Mouse (Mus musculus) hindbrain, embryonic 11.5 days (tissue): ENCODE results near the gene Vdr. TPM values are rescaled to one million over a fixed set of nuclear protein-coding genes. Genes with fewer than 3 reads are reported as not detected.

Experiments
- ATAC-seq: fragments of 200-750 bp; cut with Nextera tagmentation; 2 replicates; pipeline ENCODE4 v1.8.0; 2017; ENCODE audit warnings: mild to moderate bottlenecking, moderate TSS enrichment, moderate library complexity; ENCODE audit not compliant: low FRiP score
- DNase-seq: peaks from one replicate; pipeline ENCODE4 v3.0.0-alpha.2; 2015; ENCODE audit warnings: low spot score
- H3K27ac ChIP-seq: fragments of 300-500 bp; sonication (generic); 2 replicates; pipeline ENCODE4 v1.5.1; 2014; ENCODE audit warnings: mild to moderate bottlenecking, low read depth, low read length
- H3K27me3 ChIP-seq: fragments of 300-500 bp; sonication (generic); 2 replicates; pipeline ENCODE4 v1.6.1; 2014; ENCODE audit warnings: mild to moderate bottlenecking, low read length, moderate library complexity, mixed read lengths; ENCODE audit not compliant: control insufficient read depth, insufficient read depth
- H3K36me3 ChIP-seq: fragments of 300-500 bp; sonication (generic); 2 replicates; pipeline ENCODE4 v1.6.1; 2014; ENCODE audit warnings: mild to moderate bottlenecking, low read length, moderate library complexity, mixed read lengths; ENCODE audit not compliant: control insufficient read depth, insufficient read depth
- H3K4me1 ChIP-seq: fragments of 300-500 bp; sonication (generic); replicated peaks from 2 replicates; pipeline ENCODE4 v1.6.1; 2014; ENCODE audit warnings: low read length, mixed read lengths; ENCODE audit not compliant: control insufficient read depth, insufficient read depth
- H3K4me2 ChIP-seq: fragments of 300-500 bp; sonication (generic); replicated peaks from 2 replicates; pipeline ENCODE4 v1.6.1; 2014; ENCODE audit warnings: mild to moderate bottlenecking, low read depth, low read length
- H3K4me3 ChIP-seq: fragments of 300-500 bp; sonication (generic); 2 replicates; pipeline ENCODE4 v1.5.1; 2014; ENCODE audit warnings: low read depth, low read length
- H3K9ac ChIP-seq: fragments of 300-500 bp; sonication (generic); 2 replicates; pipeline ENCODE4 v1.6.1; 2014; ENCODE audit warnings: low read depth, low read length
- H3K9me3 ChIP-seq: fragments of 300-500 bp; sonication (generic); 2 replicates; pipeline ENCODE4 v1.6.1; 2016; ENCODE audit warnings: low read length; ENCODE audit not compliant: control insufficient read depth
- WGBS: fragments of 180-500 bp; shearing (Covaris S2); extraction: QIAGEN DNeasy Blood & Tissue Kit; methylation state at CpG from one replicate; pipeline ENCODE4 v1.1.7; 2014; 5-methylcytosine and 5-hydroxymethylcytosine counted together
- polyA plus RNA-seq: library from polyadenylated mRNA; unstranded; fragments of >200 nt; fragmentation: Nextera tagmentation; extraction: Ambion mirVana; gene quantifications from 2 replicates; pipeline ENCODE4 v1.2.1, GENCODE M21; 2014

Gene Vdr
- polyA plus RNA-seq, 1 experiment from 2014 or later: 0.22 TPM

- 86% methylated on average over 6 of the region's 6 CpGs for WGBS
- no peak overlapping the region for H3K27ac ChIP-seq
- H3K9me3 ChIP-seq: no peaks in the 10 kb centered on the region
- H3K36me3 ChIP-seq: no peaks in the 10 kb centered on the region; the same call in none of the 2 replicates
- no peak overlapping the region for H3K4me2 ChIP-seq
- no peak overlapping the region for H3K9ac ChIP-seq
- H3K4me1 ChIP-seq: 0 out of 2 replicates have a peak, but pooled peaks cover 2% of the 10 kb centered on the region
- ATAC-seq: no peak
- no peak for DNase-seq
- no peak overlapping the region for H3K4me3 ChIP-seq
- no peaks in the 10 kb centered on the region for H3K27me3 ChIP-seq
Measured at GRCm38 (mm10) chr15:97812126-97812525, 98.3 kb downstream of the Vdr start.

DNA sequence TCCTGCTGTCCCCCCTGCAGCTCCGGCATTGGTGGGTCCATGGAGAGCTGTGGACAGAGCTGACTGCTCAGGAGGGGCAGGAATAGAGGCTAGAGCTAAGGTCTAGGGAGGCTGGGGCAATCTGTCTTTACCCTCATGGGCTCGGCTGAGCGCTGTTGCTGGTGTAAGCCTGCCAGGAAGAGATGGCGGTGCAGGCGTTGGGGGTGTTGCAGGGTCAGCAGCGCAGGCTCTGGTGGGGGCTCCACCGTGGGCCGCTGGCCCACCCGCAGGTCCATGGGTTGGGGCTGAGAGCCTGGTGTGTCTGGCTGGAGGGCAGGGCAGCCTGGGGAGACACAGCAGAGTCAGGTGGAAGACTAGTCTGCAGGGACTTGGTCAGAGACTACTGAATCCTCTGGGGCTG, 99.1 kb downstream of the Vdr start:
- no peaks in the 10 kb centered on the region for H3K27me3 ChIP-seq
- no peaks in the 10 kb centered on the region for H3K9me3 ChIP-seq
- no peak overlapping the region for H3K27ac ChIP-seq
- ATAC-seq: no peak
- WGBS: 87% methylated on average over 9 of the region's 9 CpGs
- H3K36me3 ChIP-seq: no peaks in the 10 kb centered on the region; the same call in none of the 2 replicates
- no peak overlapping the region for H3K4me3 ChIP-seq
- no peak for DNase-seq
- H3K9ac ChIP-seq: no peak overlapping the region
- H3K4me2 ChIP-seq: no peak overlapping the region
- 0 out of 2 replicates have a peak, but pooled peaks cover 2% of the 10 kb centered on the region for H3K4me1 ChIP-seq

- no peaks in the 10 kb centered on the region for H3K9me3 ChIP-seq
- H3K4me3 ChIP-seq: no peak overlapping the region
- no peak overlapping the region for H3K27ac ChIP-seq
- DNase-seq (no peak), ATAC-seq (no peak)
- WGBS: 93% methylated on average over 5 of the region's 5 CpGs
- H3K4me1 ChIP-seq: 0 out of 2 replicates have a peak, but pooled peaks cover 2% of the 10 kb centered on the region
- no peak overlapping the region for H3K9ac ChIP-seq
- H3K36me3 ChIP-seq: no peaks in the 10 kb centered on the region; the same call in none of the 2 replicates
- no peaks in the 10 kb centered on the region for H3K27me3 ChIP-seq
- H3K4me2 ChIP-seq: no peak overlapping the region
Measured at GRCm38 (mm10) chr15:97810399-97810798, 100.0 kb downstream of the Vdr start.

DNA sequence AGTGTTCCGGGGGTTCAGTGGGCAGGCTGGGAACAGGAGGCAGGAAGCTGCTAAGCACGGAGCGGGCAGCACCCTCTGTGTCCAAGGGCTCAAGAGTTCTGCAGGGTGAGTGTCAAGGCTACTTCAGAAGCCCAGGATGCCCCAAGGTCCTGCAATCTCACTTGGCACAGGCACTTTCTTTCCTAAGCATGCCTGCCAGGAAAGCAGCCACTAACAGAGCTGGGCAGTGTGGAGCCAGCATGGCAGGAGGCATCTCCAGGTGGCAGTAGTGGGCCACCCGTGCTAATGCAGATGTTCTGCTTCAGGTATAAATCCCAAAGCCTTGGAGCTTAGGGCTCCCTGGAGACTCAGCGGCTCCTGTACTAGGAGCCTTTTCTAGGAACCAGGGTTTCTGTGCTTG, 100.5 kb downstream of the Vdr start:
- H3K4me1 ChIP-seq: 0 out of 2 replicates have a peak, but pooled peaks cover 2% of the 10 kb centered on the region

DNA sequence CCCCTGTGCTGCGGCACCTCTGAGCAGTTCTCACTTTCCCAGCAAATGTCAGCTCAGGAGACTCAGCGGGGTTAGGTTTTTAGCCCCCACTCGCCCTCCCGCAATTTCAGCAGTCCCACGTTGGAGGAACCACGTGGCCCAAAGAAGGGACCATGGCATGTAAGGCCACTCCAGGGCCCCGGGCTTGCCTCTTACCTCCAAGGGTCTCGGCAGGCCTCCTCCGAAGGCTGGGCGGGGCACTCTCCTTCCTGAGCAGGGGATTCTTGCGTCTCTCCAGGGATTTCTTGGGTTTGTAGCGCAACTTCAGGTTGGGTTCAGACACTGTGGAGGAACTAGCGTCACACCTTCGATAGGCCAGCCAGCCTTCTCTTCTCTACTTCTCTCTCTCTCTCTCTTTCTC, 101.2 kb downstream of the Vdr start:
- 0 out of 2 replicates have a peak, but pooled peaks cover 2% of the 10 kb centered on the region for H3K4me1 ChIP-seq
- WGBS: 81% methylated on average over 14 of the region's 14 CpGs
- H3K36me3 ChIP-seq: no peaks in the 10 kb centered on the region; the same call in none of the 2 replicates

More for the DNA sequence above, 100.5 kb downstream of the Vdr start:
- Histone ChIP-seq H3K27me3 (no peaks in the 10 kb centered on the region), H3K9me3 (no peaks in the 10 kb centered on the region), H3K9ac (no peak overlapping the region), H3K27ac (no peak overlapping the region), H3K4me2 (no peak overlapping the region), H3K36me3 (no peaks in the 10 kb centered on the region; the same call in none of the 2 replicates), H3K4me3 (no peak overlapping the region)
- WGBS: 86% methylated on average over 5 of the region's 5 CpGs
- ATAC-seq (no peak), DNase-seq (no peak)

DNA sequence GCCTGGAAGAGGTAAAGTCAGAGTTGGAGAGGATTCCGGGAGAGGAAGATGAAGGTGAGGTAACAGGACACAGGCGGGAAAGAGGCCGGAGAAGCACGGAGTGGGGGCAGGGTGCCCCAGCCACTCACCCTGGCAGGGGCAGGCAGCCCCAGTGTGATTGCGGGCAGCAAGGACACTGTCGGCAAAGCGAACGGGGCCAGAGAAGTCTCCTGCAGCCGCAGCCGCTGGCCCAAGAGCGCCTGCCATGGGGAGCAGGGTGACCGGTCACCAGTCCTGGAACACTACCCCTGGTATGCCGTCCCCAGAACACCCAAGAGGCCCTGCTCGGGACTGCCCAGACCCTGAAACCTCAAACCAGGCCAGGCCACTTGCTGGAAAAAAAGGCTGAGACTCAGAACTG, 101.9 kb downstream of the Vdr start:
- no peak for ATAC-seq

More for the DNA sequence above, 101.2 kb downstream of the Vdr start:
- Histone ChIP-seq H3K27me3 (no peaks in the 10 kb centered on the region), H3K4me3 (no peak overlapping the region), H3K4me2 (no peak overlapping the region), H3K27ac (no peak overlapping the region), H3K9me3 (no peaks in the 10 kb centered on the region), H3K9ac (no peak overlapping the region)
- DNase-seq (no peak), ATAC-seq (no peak)

GRCm38 (mm10) chr15:97807867-97808266, 102.6 kb downstream of the Vdr start:
- Histone ChIP-seq H3K4me2 (no peak overlapping the region), H3K9me3 (no peaks in the 10 kb centered on the region), H3K4me1 (peaks cover under 1% of the 10 kb centered on the region; the same call in 1 of the 2 replicates), H3K27me3 (no peaks in the 10 kb centered on the region), H3K27ac (no peak overlapping the region), H3K4me3 (no peak overlapping the region), H3K36me3 (no peaks in the 10 kb centered on the region; the same call in none of the 2 replicates), H3K9ac (no peak overlapping the region)
- DNase-seq: no peak
- WGBS: 69% methylated on average over 12 of the region's 12 CpGs
- no peak for ATAC-seq

More for the DNA sequence above, 101.9 kb downstream of the Vdr start:
- no peak overlapping the region for H3K4me2 ChIP-seq
- no peak overlapping the region for H3K9ac ChIP-seq
- no peaks in the 10 kb centered on the region; the same call in none of the 2 replicates for H3K36me3 ChIP-seq
- 88% methylated on average over 14 of the region's 14 CpGs for WGBS
- H3K4me3 ChIP-seq: no peak overlapping the region
- H3K27ac ChIP-seq: no peak overlapping the region
- H3K4me1 ChIP-seq: 0 out of 2 replicates have a peak, but pooled peaks cover 2% of the 10 kb centered on the region
- H3K27me3 ChIP-seq: no peaks in the 10 kb centered on the region
- no peak for DNase-seq
- no peaks in the 10 kb centered on the region for H3K9me3 ChIP-seq

Other genes with a start within 250 kb of the Vdr start
- gene Rpap3, start 204.8 kb downstream of the Vdr start, polyA plus RNA-seq: 44.1 and 49.2 TPM in 2 replicates
- 0.11 TPM in 1 of 2 replicates, not detected in the other for gene Endou, start 179.3 kb downstream of the Vdr start, polyA plus RNA-seq
- gene Rapgef3, start 142.7 kb downstream of the Vdr start, polyA plus RNA-seq: 3.6 and 4.0 TPM in 2 replicates
- 28.1 and 28.4 TPM in 2 replicates for gene Slc48a1, start 132.1 kb downstream of the Vdr start, polyA plus RNA-seq
- gene Hdac7, start 66.1 kb downstream of the Vdr start, polyA plus RNA-seq: 17.9 and 19.4 TPM in 2 replicates
- 52.0 and 59.9 TPM in 2 replicates for gene Tmem106c, start 53.6 kb upstream of the Vdr start, polyA plus RNA-seq
- 128 and 132 TPM in 2 replicates for gene Col2a1, start 94.1 kb upstream of the Vdr start, polyA plus RNA-seq
- gene Pfkm, start 182.0 kb upstream of the Vdr start, polyA plus RNA-seq: 32.1 and 32.6 TPM in 2 replicates
- 40.6 and 41.5 TPM in 2 replicates for gene Senp1, start 183.1 kb upstream of the Vdr start, polyA plus RNA-seq